Mouse (Mus musculus): ENCODE results near the gene Mon2. TPM values are rescaled to one million over a fixed set of nuclear protein-coding genes. Genes with fewer than 3 reads are reported as not detected.
A peak's percentile ranks its signal among the peaks of the same experiment; 100 is the strongest.

The Mon2 gene
- total and polyA plus RNA-seq, 2 experiments from 2014 or later = 15.1 to 58.7 TPM

- no peak for TF ChIP-seq CTCF (IDR thresholded peaks at IDR 0.05; ENCODE audit: low read depth)
- no peak overlapping the region for H3K9ac ChIP-seq
- peaks cover 48% of the 10 kb centered on the region for H3K36me3 ChIP-seq (ENCODE audit: insufficient read depth)
- 69% methylated on average over 17 of the region's 17 CpGs for whole genome bisulfite sequencing
- H3K27me3 ChIP-seq (ENCODE audit: insufficient read depth, low read length) = no peaks in the 10 kb centered on the region
- no peak overlapping the region for H3K4me2 ChIP-seq (ENCODE audit: low read depth)
- H3K4me1 ChIP-seq (ENCODE audit: insufficient read depth) = peaks cover 6% of the 10 kb centered on the region; the same call in 1 of the 2 replicates
- DNase-seq (no peak), ATAC-seq (no peak)
- H3K4me3 ChIP-seq (ENCODE audit: low read depth, low read length) = no peak overlapping the region
- no peaks in the 10 kb centered on the region for H3K9me3 ChIP-seq (ENCODE audit: low read length)
- H3K27ac ChIP-seq (ENCODE audit: low read depth, low read length) = no peak overlapping the region
Measured at GRCm38 (mm10) chr10:122994402-122995107, 81.8 kb downstream of the Mon2 start.

GRCm38 (mm10) chr10:122991648-122992047, 84.7 kb downstream of the Mon2 start:
- H3K9me3 ChIP-seq (ENCODE audit: low read length) = no peaks in the 10 kb centered on the region
- 80% methylated on average over 9 of the region's 9 CpGs for WGBS
- no peaks in the 10 kb centered on the region for H3K27me3 ChIP-seq (ENCODE audit: insufficient read depth, low read length)
- H3K27ac ChIP-seq (ENCODE audit: low read depth, low read length) = peak overlapping the region; percentile 79
- H3K9ac ChIP-seq = no peak overlapping the region
- peaks cover 23% of the 10 kb centered on the region for H3K36me3 ChIP-seq (ENCODE audit: insufficient read depth)
- no peak for DNase-seq
- peaks cover 13% of the 10 kb centered on the region for H3K4me1 ChIP-seq (ENCODE audit: insufficient read depth)
- TF ChIP-seq CTCF (IDR thresholded peaks at IDR 0.05; ENCODE audit: low read depth) = no peak
- H3K4me3 ChIP-seq (ENCODE audit: low read depth, low read length) = no peak overlapping the region
- ATAC-seq = no peak
- no peak overlapping the region for H3K4me2 ChIP-seq (ENCODE audit: low read depth)

GRCm38 (mm10) chr10:122991053-122991452, 85.3 kb downstream of the Mon2 start:
- Histone ChIP-seq H3K9me3 (ENCODE audit: low read length) (no peaks in the 10 kb centered on the region), H3K36me3 (ENCODE audit: insufficient read depth) (peaks cover 19% of the 10 kb centered on the region), H3K9ac (no peak overlapping the region), H3K4me2 (ENCODE audit: low read depth) (0 out of 2 replicates have a peak overlapping the region, but pooled peaks have one; percentile 4), H3K4me1 (ENCODE audit: insufficient read depth) (peaks cover 13% of the 10 kb centered on the region), H3K27ac (ENCODE audit: low read depth, low read length) (peak overlapping the region; percentile 79), H3K27me3 (ENCODE audit: insufficient read depth, low read length) (no peaks in the 10 kb centered on the region), H3K4me3 (ENCODE audit: low read depth, low read length) (no peak overlapping the region)
- ATAC-seq = peak; percentile 64
- DNase-seq = peak; percentile 79
- 45% methylated on average over 9 of the region's 9 CpGs for WGBS
- no peak for TF ChIP-seq CTCF (IDR thresholded peaks at IDR 0.05; ENCODE audit: low read depth)

GRCm38 (mm10) chr10:122990606-122991005, 85.7 kb downstream of the Mon2 start:
- Histone ChIP-seq H3K27me3 (ENCODE audit: insufficient read depth, low read length) (no peaks in the 10 kb centered on the region), H3K9me3 (ENCODE audit: low read length) (no peaks in the 10 kb centered on the region), H3K9ac (no peak overlapping the region), H3K4me1 (ENCODE audit: insufficient read depth) (peaks cover 13% of the 10 kb centered on the region), H3K4me3 (ENCODE audit: low read depth, low read length) (no peak overlapping the region), H3K4me2 (ENCODE audit: low read depth) (0 out of 2 replicates have a peak overlapping the region, but pooled peaks have one; percentile 4), H3K36me3 (ENCODE audit: insufficient read depth) (peaks cover 16% of the 10 kb centered on the region), H3K27ac (ENCODE audit: low read depth, low read length) (peak overlapping the region; percentile 79)
- DNase-seq (no peak), ATAC-seq (no peak)
- peak; percentile 43 for TF ChIP-seq CTCF (IDR thresholded peaks at IDR 0.05; ENCODE audit: low read depth)
- WGBS = 74% methylated on average over 6 of the region's 6 CpGs

- H3K4me3 ChIP-seq (ENCODE audit: low read depth, low read length) = no peak overlapping the region
- no peak for DNase-seq
- TF ChIP-seq CTCF (IDR thresholded peaks at IDR 0.05; ENCODE audit: low read depth) = no peak
- ATAC-seq = no peak
- 75% methylated on average over 9 of the region's 9 CpGs for WGBS
- H3K9me3 ChIP-seq (ENCODE audit: low read length) = no peaks in the 10 kb centered on the region
- peaks cover 13% of the 10 kb centered on the region for H3K4me1 ChIP-seq (ENCODE audit: insufficient read depth)
- H3K27me3 ChIP-seq (ENCODE audit: insufficient read depth, low read length) = no peaks in the 10 kb centered on the region
- no peak overlapping the region for H3K9ac ChIP-seq
- H3K27ac ChIP-seq (ENCODE audit: low read depth, low read length) = no peak overlapping the region
- no peak overlapping the region for H3K4me2 ChIP-seq (ENCODE audit: low read depth)
- H3K36me3 ChIP-seq (ENCODE audit: insufficient read depth) = peaks cover 11% of the 10 kb centered on the region
Measured at GRCm38 (mm10) chr10:122989916-122990315, 86.4 kb downstream of the Mon2 start.

GRCm38 (mm10) chr10:122988372-122988771, 87.9 kb downstream of the Mon2 start:
- ATAC-seq (no peak), DNase-seq (no peak)
- 82% methylated on average over 7 of the region's 7 CpGs for WGBS
- H3K4me1 ChIP-seq (ENCODE audit: insufficient read depth) = peaks cover 16% of the 10 kb centered on the region
- no peaks in the 10 kb centered on the region for H3K27me3 ChIP-seq (ENCODE audit: insufficient read depth, low read length)
- 0 out of 2 replicates have a peak, but pooled peaks cover under 1% of the 10 kb centered on the region for H3K36me3 ChIP-seq (ENCODE audit: insufficient read depth)
- no peak overlapping the region for H3K4me3 ChIP-seq (ENCODE audit: low read depth, low read length)
- H3K9ac ChIP-seq = no peak overlapping the region
- no peak overlapping the region for H3K4me2 ChIP-seq (ENCODE audit: low read depth)
- TF ChIP-seq CTCF (IDR thresholded peaks at IDR 0.05; ENCODE audit: low read depth) = no peak
- H3K27ac ChIP-seq (ENCODE audit: low read depth, low read length) = no peak overlapping the region
- no peaks in the 10 kb centered on the region for H3K9me3 ChIP-seq (ENCODE audit: low read length)

- H3K4me3 ChIP-seq (ENCODE audit: low read depth, low read length) = no peak overlapping the region
- H3K36me3 ChIP-seq (ENCODE audit: insufficient read depth) = no peaks in the 10 kb centered on the region
- DNase-seq (peak; percentile 68), ATAC-seq (no peak; the same call in 1 of the 2 replicates)
- H3K9ac ChIP-seq = no peak overlapping the region
- H3K4me1 ChIP-seq (ENCODE audit: insufficient read depth) = peaks cover 22% of the 10 kb centered on the region
- no peaks in the 10 kb centered on the region for H3K27me3 ChIP-seq (ENCODE audit: insufficient read depth, low read length)
- H3K4me2 ChIP-seq (ENCODE audit: low read depth) = no peak overlapping the region
- peak; percentile 80 for TF ChIP-seq CTCF (IDR thresholded peaks at IDR 0.05; ENCODE audit: low read depth)
- no peak overlapping the region for H3K27ac ChIP-seq (ENCODE audit: low read depth, low read length)
- no peaks in the 10 kb centered on the region for H3K9me3 ChIP-seq (ENCODE audit: low read length)
- 28% methylated on average over 9 of the region's 9 CpGs for WGBS
Measured at GRCm38 (mm10) chr10:122987671-122988128, 88.6 kb downstream of the Mon2 start.
